Mouse (Mus musculus) kidney, adult 11 months (tissue): ENCODE measurements around the gene Cog5.

ENCODE experiments used
- DNase-seq: peaks from one replicate; pipeline ENCODE4 v3.0.0; 2022

The Cog5 gene

DNA sequence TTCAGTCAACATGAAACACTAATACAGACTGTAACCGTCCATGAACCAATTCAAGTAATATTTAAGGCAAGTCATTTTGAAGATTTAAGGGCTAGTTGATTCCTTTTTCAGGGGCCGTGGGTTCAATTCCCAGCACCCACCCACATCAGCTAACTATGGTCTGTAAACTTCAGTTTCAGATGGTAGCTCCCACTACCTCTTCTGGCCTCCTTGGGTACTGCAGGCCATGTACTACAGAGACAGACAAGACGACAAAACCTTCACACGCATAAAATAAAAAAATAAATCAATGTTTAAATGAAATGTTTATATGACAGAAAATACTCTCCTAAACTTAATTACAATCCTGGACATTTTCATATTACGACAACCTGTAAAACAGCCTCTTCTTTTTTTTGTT is 292.8 kb downstream of the Cog5 start:
- no peak for DNase-seq

DNA sequence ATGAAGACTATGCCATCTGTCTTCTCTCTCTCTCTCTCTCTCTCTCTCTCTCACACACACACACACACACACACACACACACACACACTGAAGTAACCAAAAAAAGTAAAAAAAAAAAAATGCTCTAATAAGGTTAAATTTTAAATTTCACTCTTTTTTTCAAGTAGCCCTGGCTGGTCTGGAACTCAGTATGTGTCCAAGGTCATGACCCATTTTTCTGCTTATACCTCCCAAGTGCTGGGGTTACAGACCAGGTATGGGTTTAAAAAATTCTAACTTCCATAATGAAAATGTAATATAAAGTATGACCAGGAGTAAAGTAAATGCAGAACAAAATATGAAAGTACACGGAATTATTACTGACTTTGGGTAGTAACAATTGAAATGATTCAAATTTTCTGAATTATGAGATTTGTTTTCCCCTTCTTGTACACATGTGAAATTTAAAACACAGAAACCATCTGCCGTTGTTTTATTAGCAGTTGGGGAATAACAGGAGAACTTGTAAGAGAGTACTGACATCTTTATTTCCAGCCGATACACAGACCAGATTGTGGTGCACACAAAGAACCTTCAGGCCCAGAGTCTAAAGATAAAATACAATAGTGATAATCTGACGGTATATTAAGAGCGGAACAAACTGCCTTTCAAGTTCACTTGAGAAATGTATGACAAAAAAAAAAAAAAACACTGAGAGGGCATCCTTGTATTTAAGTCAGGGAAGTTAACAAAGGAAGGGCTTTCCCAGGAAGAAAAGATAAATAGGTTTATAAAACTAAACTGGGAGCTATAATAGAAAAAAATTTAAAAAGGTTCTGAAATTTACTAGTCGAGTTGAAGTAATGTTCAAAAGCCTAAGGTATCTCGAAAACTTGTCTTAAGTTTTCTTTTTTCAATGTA is 293.7 kb downstream of the Cog5 start:
- DNase-seq, result no peak

DNA sequence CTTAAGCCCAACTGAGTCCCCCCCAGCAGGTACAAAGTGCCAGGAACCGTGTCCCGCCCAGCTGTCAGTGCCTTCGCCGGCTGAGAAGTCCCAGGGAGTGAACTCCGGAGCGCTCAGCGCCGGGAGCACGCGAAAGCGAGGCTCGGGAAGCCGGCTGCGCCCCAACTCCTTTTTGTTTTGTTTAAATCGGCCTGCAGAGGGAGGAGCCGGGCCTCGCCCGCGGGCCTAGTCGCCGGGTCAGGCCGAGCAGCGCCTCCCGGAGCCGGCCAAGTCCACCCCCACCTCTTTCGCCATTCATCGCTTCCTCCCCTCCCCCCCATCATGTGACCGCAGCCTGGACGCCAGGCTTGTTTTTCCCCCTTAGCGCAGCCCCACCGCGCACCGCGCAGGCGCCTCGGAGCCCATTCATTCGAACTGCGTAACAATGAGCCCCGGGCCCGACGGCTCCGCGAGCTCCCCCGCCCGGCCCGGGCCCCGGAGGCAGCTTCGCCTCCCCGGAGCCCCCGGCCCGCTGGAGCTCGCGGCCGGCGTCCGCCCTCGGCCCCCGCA is 294.6 kb downstream of the Cog5 start:
- DNase-seq, result peak; percentile 90

DNA sequence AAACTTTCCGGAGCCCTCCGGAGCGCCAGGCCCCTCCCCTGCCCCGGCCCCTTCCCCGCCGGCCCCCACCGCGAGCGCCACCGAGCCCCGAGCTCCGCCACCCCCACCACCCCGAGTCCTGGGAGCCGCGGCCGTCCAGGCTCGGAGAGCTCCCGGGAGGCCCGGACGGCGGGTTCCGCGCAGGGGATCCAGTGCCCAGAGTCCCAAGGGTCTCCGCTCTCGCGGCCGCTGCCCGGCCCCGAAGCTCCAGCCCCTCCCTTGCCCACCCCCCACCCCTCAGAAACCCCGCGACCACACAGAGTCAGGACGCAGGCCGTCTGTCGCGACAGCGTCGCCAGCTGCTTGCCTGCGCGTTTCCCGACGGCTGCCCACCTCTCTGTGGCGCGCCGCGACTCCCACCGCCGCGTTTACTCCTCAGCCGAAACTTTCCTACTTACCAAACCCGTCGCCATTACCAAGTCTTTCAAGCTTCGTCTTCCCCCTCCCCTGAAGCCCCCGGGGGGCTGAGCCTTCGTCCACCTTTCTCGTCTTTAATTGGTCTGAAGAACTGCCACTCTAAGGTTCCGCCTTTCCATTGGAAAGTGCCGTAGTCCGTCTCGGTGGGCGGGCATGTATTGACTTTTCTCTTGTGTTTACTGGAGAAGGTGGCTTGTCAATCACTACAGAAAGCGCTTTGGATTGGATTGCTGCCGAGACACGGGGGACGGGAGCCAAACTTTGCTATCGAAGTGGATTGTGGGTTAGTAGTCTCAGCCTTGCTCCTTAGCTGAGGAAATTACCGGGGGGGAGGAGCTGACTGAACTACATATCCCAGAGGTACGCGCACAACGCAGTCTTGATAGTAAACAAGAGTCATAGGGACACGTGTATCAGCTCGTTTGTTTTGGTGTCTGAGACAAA is 295.3 kb downstream of the Cog5 start, which contains the start of gene Hbp1:
TSS of gene Hbp1 (minus strand) at position 777 of the 900 bp plus-strand sequence.
- DNase-seq, result peak; percentile 100

DNA sequence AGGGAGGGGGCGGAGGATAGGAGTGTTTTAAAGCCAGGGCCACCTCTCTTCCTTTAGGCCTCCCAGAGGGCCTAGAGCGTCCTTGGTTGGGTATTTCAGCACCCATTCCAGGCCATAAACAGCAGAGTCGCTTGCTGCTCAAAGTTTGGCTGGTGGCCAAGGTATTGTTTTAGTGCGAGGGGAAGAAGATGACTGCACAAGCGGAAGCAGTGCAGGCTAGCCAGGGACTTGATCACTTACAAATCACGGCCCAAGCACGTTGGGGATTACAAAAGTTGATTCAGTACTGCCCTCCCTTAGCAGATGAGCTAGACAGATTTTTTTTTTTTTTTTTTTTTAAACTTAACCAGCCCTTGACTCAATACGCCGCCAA is 296.0 kb downstream of the Cog5 start:
- no peak for DNase-seq

DNA sequence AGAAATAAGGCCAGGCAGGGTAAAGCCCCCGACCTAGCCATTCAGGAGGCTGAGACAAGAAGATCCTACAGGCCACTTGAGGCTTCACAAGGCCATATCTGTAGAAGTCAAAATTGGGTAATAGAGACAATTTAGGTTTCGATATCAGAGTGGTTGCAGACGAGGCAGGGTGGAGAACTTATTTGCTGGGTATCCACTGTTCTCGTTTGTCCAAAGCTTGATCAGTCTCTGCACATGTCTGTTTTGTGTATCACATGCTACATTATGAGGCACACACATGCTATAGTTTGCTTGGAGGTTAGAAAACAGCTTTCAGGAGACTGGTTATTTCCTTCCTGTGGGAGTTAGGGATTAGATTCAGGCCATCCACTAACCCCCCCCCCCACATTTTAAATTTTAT is 301.2 kb downstream of the Cog5 start:
- no peak for DNase-seq

DNA sequence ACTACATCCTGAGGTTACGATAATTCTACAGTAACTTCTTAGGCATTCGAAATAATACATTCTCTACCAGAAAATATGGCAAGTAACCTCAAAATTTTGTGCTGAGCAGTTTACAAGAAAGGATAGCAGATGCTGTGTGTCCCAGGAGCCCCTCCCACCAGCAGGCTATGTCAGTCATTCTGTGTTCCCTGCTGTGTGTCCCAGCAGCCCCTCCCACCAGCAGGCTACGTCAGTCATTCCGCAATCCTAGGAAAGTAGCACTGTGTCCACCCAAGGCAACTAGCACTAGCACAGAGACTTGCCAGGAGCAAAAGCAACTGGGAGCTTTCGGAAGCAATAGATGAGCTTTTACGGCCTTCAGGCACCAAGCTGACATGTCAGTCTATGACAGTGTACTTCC is 309.4 kb downstream of the Cog5 start:
- no peak for DNase-seq

DNA sequence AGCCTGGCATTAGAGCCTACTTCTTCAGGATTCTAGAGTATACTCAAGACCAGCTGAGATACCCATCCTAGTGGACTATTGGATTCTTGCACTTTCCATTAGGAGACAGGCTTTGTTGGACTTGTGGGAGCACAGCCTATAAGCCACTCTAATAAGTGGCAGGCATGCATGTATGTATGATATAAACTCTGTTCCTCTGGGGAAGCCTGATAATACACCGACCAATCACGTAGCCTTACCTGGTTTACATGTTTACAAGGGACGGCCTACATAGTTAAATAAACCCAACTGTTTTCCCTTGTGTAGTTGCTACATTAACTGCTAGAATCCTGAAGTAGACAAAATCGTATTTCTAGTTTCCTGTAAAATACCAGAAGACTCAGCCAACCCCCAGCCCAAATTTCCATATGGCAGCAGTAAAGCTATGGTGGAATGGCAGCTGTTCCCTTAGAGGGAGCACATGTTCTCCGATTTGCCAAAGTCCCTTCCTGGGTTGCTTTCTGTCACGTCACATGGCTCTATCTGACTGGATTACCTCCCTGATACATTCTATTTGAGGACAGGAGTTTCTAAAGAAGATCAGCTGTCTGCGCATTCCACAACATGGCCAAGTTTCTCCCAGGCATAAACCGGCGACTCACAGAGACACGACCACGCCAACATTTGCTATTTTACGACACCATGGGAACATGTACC is 311.0 kb downstream of the Cog5 start:
- DNase-seq, result no peak

DNA sequence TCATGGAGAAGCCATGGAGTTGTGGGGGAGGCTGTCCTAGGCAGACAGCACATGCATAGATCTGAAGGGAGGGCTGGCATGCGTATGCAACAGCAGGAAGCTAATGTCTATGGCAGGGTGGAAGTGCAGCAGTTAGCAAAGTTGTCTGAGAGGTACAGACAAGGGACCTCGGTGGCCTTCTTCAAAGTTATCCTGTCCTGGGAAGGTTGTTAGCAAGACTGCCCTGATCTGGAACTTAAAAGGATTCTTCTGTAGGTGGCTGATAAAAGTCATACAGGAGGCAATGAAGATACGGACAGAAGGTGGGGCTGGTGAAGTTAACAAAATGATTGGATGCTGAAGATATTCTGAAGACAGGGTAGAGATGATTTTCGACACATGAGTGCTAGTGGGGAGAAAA is 311.7 kb downstream of the Cog5 start:
- no peak for DNase-seq

DNA sequence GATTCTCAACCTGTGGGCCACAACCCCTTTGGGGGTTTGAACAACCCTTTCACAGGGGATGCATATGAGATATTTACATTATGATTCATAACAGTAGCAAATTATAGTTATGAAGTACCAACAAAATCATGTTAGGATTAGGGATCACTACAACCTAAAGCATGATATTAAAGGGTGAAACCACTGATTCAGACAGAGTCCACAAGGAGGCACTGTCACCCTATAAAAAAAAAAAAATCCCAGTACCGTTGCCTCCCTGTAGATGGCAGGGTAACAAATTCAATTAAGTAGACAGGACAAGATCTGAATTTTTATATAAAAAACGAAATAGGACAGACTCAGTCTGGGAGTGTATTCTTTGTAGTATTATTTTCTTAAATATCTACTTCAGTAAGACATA is 312.9 kb downstream of the Cog5 start:
- DNase-seq, result no peak

DNA sequence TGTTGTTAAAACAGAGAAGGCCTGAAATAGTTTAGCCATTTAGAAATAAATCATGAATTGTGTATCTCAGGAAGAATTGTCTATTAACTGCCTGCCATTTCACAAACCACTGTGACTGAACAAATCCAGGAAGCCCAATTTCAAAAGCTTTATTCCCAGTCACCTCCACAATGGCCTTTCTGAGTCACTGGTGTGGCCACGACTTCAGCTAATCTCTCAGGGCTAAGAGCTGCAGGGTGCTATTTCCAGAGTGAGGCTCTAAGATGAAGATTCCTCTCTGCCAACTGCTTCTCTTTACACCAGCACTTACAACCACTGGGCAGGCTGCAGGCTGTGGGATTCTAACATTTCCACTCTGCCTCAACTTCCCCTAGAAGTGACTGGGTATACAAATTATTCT is 314.4 kb downstream of the Cog5 start:
- DNase-seq, result no peak

DNA sequence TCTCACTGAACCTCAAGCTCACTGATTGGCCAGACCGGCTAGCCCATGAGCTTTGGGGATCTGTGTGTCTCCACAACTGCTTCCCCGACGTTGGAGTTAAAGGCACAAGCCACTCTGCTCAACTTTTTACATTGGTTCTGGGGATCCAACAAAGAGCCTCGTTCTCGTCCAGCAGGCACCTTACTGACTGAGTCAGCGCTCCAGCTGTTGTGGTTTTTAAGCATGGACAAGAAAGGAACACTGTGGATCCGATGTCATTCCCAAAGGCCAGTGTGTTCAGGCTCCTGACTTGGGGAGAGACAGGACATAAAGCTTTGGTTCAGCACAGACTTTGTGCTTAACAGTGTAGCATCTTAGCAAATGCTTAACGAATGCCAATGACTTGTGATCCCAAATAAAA is 316.9 kb downstream of the Cog5 start:
- no peak for DNase-seq

DNA sequence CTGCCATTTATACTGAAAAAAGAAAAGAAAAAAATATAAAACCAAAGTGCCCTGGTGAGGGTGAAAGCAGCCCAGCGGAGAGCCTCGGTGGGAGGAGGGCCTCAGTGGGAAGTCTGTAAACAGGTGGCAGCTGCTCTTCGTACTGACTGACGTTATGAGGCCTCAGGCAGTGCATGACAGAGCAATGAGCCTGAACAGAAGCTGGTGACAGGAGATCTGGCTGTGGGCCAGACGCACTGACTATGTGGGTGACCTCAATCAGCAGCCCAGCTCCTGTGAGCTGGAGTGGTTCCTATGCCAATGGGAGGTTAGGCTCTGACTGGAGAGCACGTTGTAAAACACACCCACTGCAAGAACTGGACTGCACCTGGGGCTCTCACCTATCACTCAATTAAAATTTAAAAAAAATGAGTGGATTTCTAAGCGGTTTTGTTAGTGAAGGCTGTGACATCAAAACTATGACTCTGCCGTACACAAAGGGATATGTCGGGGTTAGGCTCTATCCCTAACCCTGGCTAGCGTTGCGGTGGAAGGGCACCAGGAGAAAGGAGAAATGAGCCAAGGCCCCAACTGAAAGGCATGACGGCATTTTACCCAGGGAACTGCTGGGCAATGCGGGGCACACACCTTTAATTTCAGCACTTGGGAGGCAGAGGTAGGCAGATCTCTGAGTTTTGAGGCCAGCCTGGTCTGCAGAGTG is 319.0 kb downstream of the Cog5 start:
- peak; percentile 75 for DNase-seq

DNA sequence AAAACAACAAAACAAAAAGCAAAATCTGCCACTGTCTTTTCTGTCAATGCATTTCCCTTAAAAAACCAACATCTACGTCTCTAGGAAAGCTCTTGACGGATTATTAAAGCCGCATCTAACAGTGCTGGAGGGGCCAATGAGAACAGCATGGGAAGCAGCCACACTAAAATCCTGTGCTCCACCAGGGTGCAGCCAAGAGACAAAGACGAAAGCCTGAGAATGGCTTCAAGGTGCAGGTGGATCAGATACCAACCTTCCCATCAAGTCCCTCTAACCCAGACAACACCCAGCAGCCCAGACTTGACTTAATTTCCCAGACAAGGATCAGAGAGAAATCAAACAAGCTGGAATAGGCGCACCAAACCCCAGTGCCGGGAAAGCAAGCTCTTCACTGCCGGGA is 321.9 kb downstream of the Cog5 start:
- no peak for DNase-seq

DNA sequence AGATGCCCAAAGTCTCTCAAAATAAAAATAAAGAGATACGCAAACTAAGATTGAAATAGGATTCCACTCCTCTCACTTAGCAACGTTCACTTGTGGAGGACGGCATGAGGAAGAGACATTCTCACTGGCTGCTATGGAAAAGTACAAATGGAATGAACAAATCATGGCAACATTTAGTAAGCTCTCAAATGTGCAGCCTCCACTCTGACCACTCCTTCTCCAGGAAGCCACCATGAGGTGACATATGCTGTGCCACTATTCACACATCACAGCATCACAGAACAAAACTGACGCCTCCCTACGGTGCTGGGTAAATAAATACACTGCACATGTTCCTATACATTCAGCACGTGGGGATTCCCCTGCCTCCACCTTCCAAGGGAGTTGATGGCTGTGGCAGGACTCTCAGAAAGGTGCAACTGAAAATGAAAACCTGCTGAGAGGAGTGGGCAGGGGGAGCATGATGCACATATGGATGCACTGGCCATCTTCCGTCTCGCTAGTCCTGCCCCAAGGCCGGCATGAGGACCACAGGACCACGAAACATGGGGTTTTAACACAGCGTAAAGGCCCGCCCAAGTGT is 323.0 kb downstream of the Cog5 start:
- DNase-seq, result no peak

DNA sequence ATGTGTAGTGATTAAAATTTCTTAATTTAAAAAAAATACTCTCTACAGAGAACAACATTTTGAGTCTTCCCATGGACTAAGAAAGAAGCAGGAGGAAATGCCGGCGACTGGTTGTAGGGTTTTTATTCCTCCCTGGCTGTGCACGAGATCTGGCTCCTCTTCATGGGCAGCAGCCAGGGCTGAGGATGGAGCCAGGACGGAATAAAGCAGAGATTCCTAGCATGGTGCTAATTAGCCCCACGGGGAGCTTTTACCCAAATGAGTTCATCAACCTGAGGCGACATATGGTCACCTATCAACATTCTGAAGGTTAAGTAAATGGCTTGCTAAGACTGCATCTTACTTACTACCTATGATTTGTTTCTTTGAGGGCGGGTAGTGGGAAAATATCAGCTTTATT is 328.6 kb downstream of the Cog5 start:
- no peak for DNase-seq

DNA sequence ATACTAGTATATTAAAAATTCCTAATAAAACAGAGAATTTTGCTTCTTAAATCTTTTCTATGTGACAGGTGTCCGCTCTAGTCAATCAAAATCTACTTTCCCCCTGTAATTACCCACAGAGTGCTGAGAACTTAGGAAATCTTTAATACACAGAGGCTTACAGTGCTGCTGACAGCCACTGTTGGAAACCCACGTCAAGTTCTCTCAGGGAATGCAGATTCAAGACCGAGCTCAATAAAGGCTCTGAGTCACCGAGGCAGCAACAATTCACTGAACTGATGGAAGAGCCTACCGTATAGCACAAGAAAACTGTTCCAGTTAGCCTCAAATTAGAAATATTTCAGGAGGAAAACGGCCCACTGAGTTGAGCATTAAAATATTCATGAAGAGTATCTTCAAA is 329.1 kb downstream of the Cog5 start:
- DNase-seq, result no peak

DNA sequence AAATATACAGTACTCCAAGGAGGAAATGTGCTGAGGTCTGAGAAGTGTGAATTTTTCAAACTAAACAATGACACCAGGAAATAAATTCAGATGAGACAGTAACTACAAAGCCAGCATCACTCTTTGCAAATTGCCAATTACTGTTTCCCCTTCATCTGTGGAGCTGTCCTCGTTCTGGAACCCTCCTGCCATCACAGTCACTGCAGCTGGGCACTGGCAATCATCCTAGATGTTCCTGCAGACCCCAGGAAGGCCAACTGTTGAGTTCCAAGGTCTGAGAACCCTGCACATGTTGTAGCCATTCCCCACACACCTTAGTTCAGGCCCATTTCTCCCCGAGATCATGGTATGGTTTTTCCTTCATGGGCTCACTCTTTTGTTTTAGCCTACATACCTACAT is 329.5 kb downstream of the Cog5 start:
- DNase-seq, result no peak

DNA sequence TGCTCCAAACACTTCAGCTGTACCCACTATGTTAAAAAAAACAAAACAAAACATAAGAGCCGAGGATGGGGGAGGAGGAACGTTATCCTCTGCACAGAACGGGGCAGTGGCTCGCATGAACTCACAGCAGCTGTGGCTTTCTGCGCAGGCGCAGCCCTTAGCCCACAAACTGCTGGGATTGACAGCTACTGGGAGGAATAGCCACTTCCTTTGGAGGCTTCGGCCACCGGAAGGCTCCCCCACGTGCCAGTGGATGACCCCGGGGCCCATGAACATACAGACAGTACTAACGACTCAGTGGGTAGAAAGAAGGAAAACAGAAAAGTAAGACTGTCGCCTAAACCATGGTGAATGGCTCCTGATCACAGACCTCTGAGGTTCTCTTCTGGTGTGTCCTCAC is 330.0 kb downstream of the Cog5 start:
- DNase-seq, result no peak

DNA sequence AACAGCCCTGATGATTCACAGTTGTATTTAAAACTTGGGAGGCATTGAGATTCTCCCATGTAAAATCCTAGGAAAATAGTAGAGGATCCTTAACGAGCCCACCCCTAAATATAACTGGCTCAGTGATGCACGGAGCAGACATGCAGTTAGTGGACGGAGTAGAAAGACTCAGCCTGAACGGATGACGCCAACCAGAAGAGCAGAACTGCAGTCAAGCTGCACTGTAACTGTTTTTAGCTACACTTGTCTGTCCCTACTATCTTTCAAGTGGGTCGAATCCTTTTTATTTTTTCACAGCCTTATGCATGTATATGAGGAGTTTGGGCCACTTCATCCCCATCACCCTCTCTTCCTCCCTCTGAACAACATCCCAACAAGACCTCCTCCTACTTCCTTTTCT is 331.1 kb downstream of the Cog5 start:
- no peak for DNase-seq

DNA sequence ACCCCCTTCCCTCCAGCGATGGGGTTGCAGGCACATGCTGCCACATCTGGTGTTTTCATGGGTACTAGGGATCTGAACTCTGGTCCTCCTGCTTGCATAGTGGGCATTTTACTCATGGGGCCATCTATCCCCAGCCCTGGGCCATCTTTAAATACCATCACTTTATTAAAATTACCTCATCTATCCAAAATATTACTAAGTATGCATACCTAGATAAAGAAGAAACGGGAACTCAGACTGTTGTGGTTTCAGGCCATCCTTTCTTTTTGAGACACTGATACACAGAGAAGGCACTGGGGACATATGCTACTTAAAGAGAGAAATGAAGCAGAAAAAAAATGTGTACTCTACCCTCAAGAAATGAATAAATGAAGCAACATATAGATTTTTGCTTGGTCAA is 331.8 kb downstream of the Cog5 start:
- DNase-seq, result no peak
